Mouse (Mus musculus) stomach, postnatal 0 days (tissue): ENCODE measurements around the gene Apba1. TPM values are rescaled to one million over a fixed set of nuclear protein-coding genes. Genes with fewer than 3 reads are reported as not detected.
A peak's percentile ranks its signal among the peaks of the same experiment; 100 is the strongest.

Source experiments
- ATAC-seq: fragments of 200-750 bp; cut with Nextera tagmentation; 2 replicates; pipeline ENCODE4 v1.8.0; 2017; ENCODE audit not compliant: low FRiP score, low TSS enrichment
- DNase-seq: peaks from one replicate; pipeline ENCODE4 v3.0.0-alpha.2; 2016; ENCODE audit warnings: low spot score
- H3K27ac ChIP-seq: fragments of 300-500 bp; sonication (generic); replicated peaks from 2 replicates; pipeline ENCODE4 v1.5.1; 2014; ENCODE audit warnings: mild to moderate bottlenecking, control low read depth
- H3K27me3 ChIP-seq: fragments of 300-500 bp; sonication (generic); 2 replicates; pipeline ENCODE4 v1.6.1; 2014; ENCODE audit warnings: low read length; ENCODE audit not compliant: control insufficient read depth, insufficient read depth
- H3K36me3 ChIP-seq: fragments of 300-500 bp; sonication (generic); 2 replicates; pipeline ENCODE4 v1.6.1; 2014; ENCODE audit warnings: low read length, mixed read lengths; ENCODE audit not compliant: control insufficient read depth, insufficient read depth
- H3K4me1 ChIP-seq: fragments of 300-500 bp; sonication (generic); replicated peaks from 2 replicates; pipeline ENCODE4 v1.6.1; 2014; ENCODE audit warnings: antibody characterized with exemption; ENCODE audit not compliant: control insufficient read depth, insufficient read depth
- H3K4me2 ChIP-seq: fragments of 300-500 bp; sonication (generic); replicated peaks from 2 replicates; pipeline ENCODE4 v1.6.1; 2014; ENCODE audit warnings: low read depth, mild to moderate bottlenecking, control low read depth, moderate library complexity
- H3K4me3 ChIP-seq: fragments of 300-500 bp; sonication (generic); 2 replicates; pipeline ENCODE4 v1.5.1; 2014; ENCODE audit warnings: low read depth, low read length, control low read depth
- H3K9ac ChIP-seq: fragments of 300-500 bp; sonication (generic); 2 replicates; pipeline ENCODE4 v1.6.1; 2014; ENCODE audit warnings: mild to moderate bottlenecking, low read length, control low read depth, mixed read lengths
- H3K9me3 ChIP-seq: fragments of 300-500 bp; sonication (generic); 2 replicates; pipeline ENCODE4 v1.6.1; 2016; ENCODE audit warnings: low read length; ENCODE audit not compliant: control insufficient read depth
- CTCF ChIP-seq: IDR thresholded peaks from 2 replicates; pipeline ENCODE4 v1.5.1; 2016; ENCODE audit warnings: antibody characterized with exemption, low read depth, mild to moderate bottlenecking, moderate library complexity
- EP300 ChIP-seq: optimal IDR thresholded peaks from 2 replicates; pipeline ENCODE3; 2016; ENCODE audit warnings: antibody characterized with exemption
- WGBS: fragments of 180-500 bp; shearing (Covaris S2); extraction: QIAGEN DNeasy Blood & Tissue Kit; methylation state at CpG from one replicate; pipeline ENCODE4 v1.1.7; 2014; 5-methylcytosine and 5-hydroxymethylcytosine counted together
- polyA plus RNA-seq: library from polyadenylated mRNA; unstranded; fragments of >200 nt; fragmentation: Nextera tagmentation; extraction: Ambion mirVana; gene quantifications from 2 replicates; pipeline ENCODE4 v1.2.1, GENCODE M21; 2015

The Apba1 gene
- polyA plus RNA-seq, 1 experiment from 2014 or later, result 0.55 TPM

GRCm38 (mm10) chr19:23898501-23898900 lies 139.8 kb downstream of the Apba1 start:
- H3K4me2 ChIP-seq, result no peak overlapping the region
- H3K4me1 ChIP-seq, result no peaks in the 10 kb centered on the region
- ATAC-seq, result no peak
- no peak overlapping the region for H3K9ac ChIP-seq
- TF ChIP-seq EP300 (no peak), CTCF (peak; percentile 22; the same call in 1 of the 2 replicates)
- H3K4me3 ChIP-seq, result no peak overlapping the region
- no peaks in the 10 kb centered on the region for H3K9me3 ChIP-seq
- DNase-seq, result no peak
- 40% methylated on average over 11 of the region's 11 CpGs for WGBS
- H3K27me3 ChIP-seq, result no peaks in the 10 kb centered on the region
- no peaks in the 10 kb centered on the region for H3K36me3 ChIP-seq
- no peak overlapping the region for H3K27ac ChIP-seq

DNA sequence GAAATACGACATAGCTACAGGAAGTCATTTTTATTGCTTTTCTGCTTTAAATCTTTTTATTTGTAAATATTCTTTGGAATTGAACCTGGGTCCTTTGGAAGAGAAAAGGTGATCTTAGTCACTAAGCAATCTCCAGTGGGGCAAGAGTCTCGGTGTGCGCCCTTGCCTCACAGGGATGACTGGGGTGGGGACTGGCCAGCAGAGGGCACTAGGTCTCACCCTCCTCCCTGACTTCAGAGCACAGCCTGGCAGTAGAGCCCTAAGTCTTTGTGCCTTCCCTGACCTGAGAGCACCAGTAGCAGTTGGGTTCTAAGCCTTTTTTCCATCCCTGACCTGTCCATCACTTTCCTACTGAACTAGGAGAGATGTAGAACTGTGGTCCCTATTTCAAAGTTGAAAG lies 142.5 kb downstream of the Apba1 start:
- H3K4me2 ChIP-seq, result no peak overlapping the region
- H3K27me3 ChIP-seq, result no peaks in the 10 kb centered on the region
- TF ChIP-seq EP300, result no peak
- TF ChIP-seq CTCF, result peak; percentile 73
- H3K4me1 ChIP-seq, result no peaks in the 10 kb centered on the region
- DNase-seq, result peak; percentile 48
- H3K36me3 ChIP-seq, result no peaks in the 10 kb centered on the region
- no peak for ATAC-seq
- H3K4me3 ChIP-seq, result no peak overlapping the region
- H3K27ac ChIP-seq, result no peak overlapping the region
- no peaks in the 10 kb centered on the region for H3K9me3 ChIP-seq
- H3K9ac ChIP-seq, result no peak overlapping the region
- WGBS, result 85% methylated on average over 3 of the region's 3 CpGs

GRCm38 (mm10) chr19:23901768-23902167 lies 143.1 kb downstream of the Apba1 start:
- no peak overlapping the region for H3K9ac ChIP-seq
- ATAC-seq (no peak), DNase-seq (no peak)
- no peaks in the 10 kb centered on the region for H3K27me3 ChIP-seq
- H3K9me3 ChIP-seq, result no peaks in the 10 kb centered on the region
- H3K4me2 ChIP-seq, result no peak overlapping the region
- TF ChIP-seq CTCF (no peak), EP300 (no peak)
- H3K4me1 ChIP-seq, result no peaks in the 10 kb centered on the region
- 95% methylated on average over 4 of the region's 4 CpGs for WGBS
- H3K27ac ChIP-seq, result no peak overlapping the region
- no peaks in the 10 kb centered on the region for H3K36me3 ChIP-seq
- H3K4me3 ChIP-seq, result no peak overlapping the region

DNA sequence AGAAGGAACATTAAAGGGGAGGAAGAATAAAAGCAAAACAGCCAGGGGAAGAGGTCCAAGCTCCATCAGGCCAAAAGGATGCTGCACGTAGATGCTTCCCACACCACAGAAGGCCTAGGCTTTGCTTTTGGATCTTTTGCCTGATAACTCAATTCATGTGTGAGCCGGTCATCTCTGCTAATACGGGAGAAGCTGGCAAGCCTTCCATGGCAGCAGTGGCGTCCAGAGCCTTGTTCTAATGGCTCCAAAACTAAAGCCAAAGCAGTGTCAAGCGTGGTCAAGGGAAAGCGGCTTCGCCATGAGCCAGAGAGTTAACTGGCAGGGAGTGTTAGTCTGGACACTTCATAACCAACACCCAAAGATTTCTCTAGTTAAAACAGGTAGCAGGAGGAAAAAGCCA lies 144.4 kb downstream of the Apba1 start:
- Histone ChIP-seq H3K27ac (no peak overlapping the region), H3K9me3 (no peaks in the 10 kb centered on the region), H3K27me3 (no peaks in the 10 kb centered on the region), H3K4me1 (no peaks in the 10 kb centered on the region), H3K9ac (no peak overlapping the region), H3K4me3 (no peak overlapping the region), H3K36me3 (no peaks in the 10 kb centered on the region), H3K4me2 (no peak overlapping the region)
- no peak for DNase-seq
- no peak for ATAC-seq
- 93% methylated on average over 7 of the region's 7 CpGs for WGBS
- no peak for TF ChIP-seq EP300
- TF ChIP-seq CTCF, result no peak

- Histone ChIP-seq H3K4me1 (no peaks in the 10 kb centered on the region), H3K4me2 (no peak overlapping the region), H3K9ac (no peak overlapping the region), H3K27me3 (no peaks in the 10 kb centered on the region), H3K4me3 (no peak overlapping the region), H3K9me3 (no peaks in the 10 kb centered on the region), H3K36me3 (no peaks in the 10 kb centered on the region), H3K27ac (no peak overlapping the region)
- no peak for TF ChIP-seq CTCF
- WGBS, result 59% methylated on average over 4 of the region's 4 CpGs
- DNase-seq (no peak), ATAC-seq (no peak)
These were observed 146.2 kb downstream of the Apba1 start for GRCm38 (mm10) chr19:23904922-23905321.

DNA sequence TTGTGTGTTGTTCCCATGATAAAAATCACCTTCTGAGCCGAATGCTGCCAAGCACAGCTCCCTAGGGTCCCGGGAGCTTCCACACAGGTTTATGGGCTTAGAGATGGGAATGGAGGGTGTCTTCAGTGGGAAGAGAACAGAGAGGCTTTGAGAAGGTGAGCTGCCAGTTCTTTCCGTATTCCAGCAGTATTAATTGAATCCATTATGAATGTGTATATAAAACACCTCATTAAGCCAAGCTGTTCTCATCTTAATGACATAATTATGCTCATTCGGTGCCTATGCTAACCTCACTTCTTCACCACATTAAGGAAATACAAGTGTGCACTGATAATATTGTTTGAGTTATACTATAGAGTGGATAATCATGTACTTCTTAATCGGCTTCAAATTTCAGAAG lies 147.1 kb downstream of the Apba1 start:
- Histone ChIP-seq H3K36me3 (no peaks in the 10 kb centered on the region), H3K9me3 (no peaks in the 10 kb centered on the region), H3K4me1 (no peaks in the 10 kb centered on the region), H3K9ac (no peak overlapping the region), H3K27ac (no peak overlapping the region), H3K4me3 (no peak overlapping the region), H3K4me2 (no peak overlapping the region), H3K27me3 (no peaks in the 10 kb centered on the region)
- ATAC-seq (no peak), DNase-seq (no peak)
- TF ChIP-seq CTCF (no peak), EP300 (no peak)
- 61% methylated on average over 5 of the region's 5 CpGs for WGBS
